Mouse (Mus musculus): ENCODE data around the gene Atp6v0e. TPM values are rescaled to one million over a fixed set of nuclear protein-coding genes. Genes with fewer than 3 reads are reported as not detected.

Atp6v0e gene
- polyA plus RNA-seq, 1 experiment from 2014 or later, result 136 TPM

DNA sequence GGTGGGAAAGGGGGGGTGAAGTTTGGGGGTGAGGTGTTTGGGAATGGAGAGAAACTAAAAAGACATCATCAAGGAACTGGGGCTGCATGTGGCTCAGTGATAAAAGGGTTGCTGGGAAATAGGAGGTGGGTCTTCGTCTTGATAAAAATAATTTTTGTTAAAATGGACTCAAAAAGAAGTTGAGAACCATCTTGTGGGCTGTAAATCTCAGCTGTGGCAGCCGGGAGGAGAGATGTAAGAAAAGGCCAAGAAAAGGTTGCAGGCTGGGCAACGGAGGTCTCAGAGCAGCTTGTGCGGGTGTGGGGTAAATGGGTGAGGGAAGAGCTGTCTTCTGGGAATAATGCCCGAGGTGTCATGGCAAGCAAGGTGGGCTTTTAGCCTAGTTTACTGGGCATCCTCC is 827 bp upstream of the Atp6v0e start:
- no peak for ATAC-seq (ENCODE audit: low read depth)
- Histone ChIP-seq H3K9ac (ENCODE audit: low read depth, low read length) (no peak overlapping the region), H3K4me2 (ENCODE audit: low read depth, low read length) (no peak overlapping the region), H3K4me3 (ENCODE audit: low read depth, low read length) (no peak overlapping the region), H3K4me1 (ENCODE audit: control insufficient read depth, low read depth, low read length) (peaks cover 11% of the 10 kb centered on the region), H3K27me3 (ENCODE audit: control insufficient read depth, insufficient read depth, low read depth, low read length) (no peaks in the 10 kb centered on the region), H3K36me3 (ENCODE audit: control insufficient read depth, insufficient read depth) (no peaks in the 10 kb centered on the region), H3K9me3 (replicated peaks; ENCODE audit: control insufficient read depth, low read length) (no peaks in the 10 kb centered on the region), H3K27ac (ENCODE audit: low read length) (no peak overlapping the region)
- WGBS (ENCODE audit: insufficient replicate concordance), result 52% methylated on average over 5 of the region's 5 CpGs

DNA sequence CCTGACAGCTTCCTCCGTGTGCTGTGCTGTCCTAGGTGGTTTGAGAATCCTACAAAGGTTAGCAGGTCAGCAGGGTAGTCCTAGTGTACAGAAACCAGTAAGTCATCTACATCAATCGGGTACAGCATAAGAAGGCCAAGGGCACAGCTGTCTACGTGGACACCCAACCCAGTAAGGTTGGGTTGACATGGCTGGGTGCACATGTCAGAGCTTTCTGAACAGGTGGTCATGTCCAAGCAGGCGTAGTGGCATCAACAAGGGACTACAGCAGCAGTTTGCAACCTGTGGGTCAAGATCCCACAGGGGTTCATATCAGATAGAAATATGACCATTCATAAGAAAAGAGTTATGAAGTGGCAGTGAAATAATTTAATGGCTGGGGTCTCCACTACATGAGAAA is 2.6 kb downstream of the Atp6v0e start:
- WGBS (ENCODE audit: insufficient replicate concordance), result 64% methylated on average over 4 of the region's 4 CpGs
- H3K4me3 ChIP-seq (ENCODE audit: low read depth, low read length), result no peak overlapping the region
- no peak overlapping the region for H3K27ac ChIP-seq (ENCODE audit: low read length)
- H3K4me1 ChIP-seq (ENCODE audit: control insufficient read depth, low read depth, low read length), result peaks cover 11% of the 10 kb centered on the region
- no peak for ATAC-seq (ENCODE audit: low read depth)
- no peak overlapping the region for H3K4me2 ChIP-seq (ENCODE audit: low read depth, low read length)
- no peaks in the 10 kb centered on the region for H3K9me3 ChIP-seq (replicated peaks; ENCODE audit: control insufficient read depth, low read length)
- no peaks in the 10 kb centered on the region for H3K27me3 ChIP-seq (ENCODE audit: control insufficient read depth, insufficient read depth, low read depth, low read length)
- no peaks in the 10 kb centered on the region for H3K36me3 ChIP-seq (ENCODE audit: control insufficient read depth, insufficient read depth)
- no peak overlapping the region for H3K9ac ChIP-seq (ENCODE audit: low read depth, low read length)

DNA sequence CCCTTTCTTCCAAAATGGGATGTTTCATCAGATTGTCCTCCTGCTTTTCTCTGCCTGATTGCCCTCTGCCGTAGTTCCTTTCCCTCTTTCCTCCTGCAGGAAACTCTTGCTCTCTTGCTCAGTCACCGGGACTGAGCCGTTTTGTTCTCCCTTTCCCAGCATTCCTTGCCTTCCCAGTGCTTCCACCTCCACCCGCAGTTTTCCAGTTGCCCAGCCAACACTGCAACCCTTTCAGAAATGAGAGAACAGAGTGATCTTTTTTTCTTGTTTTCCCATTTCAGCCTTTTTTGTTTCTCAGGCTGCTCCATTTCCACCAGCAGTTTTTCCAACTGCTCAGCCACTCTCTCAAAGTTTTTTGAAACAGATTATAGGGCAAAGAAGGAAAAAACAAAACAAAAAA is 8.2 kb downstream of the Atp6v0e start:
- Histone ChIP-seq H3K9me3 (replicated peaks; ENCODE audit: control insufficient read depth, low read length) (no peaks in the 10 kb centered on the region), H3K27me3 (ENCODE audit: control insufficient read depth, insufficient read depth, low read depth, low read length) (no peaks in the 10 kb centered on the region; the same call in 1 of the 2 replicates), H3K4me1 (ENCODE audit: control insufficient read depth, low read depth, low read length) (peaks cover 3% of the 10 kb centered on the region; the same call in 1 of the 2 replicates), H3K27ac (ENCODE audit: low read length) (no peak overlapping the region), H3K4me3 (ENCODE audit: low read depth, low read length) (no peak overlapping the region), H3K9ac (ENCODE audit: low read depth, low read length) (no peak overlapping the region), H3K4me2 (ENCODE audit: low read depth, low read length) (no peak overlapping the region), H3K36me3 (ENCODE audit: control insufficient read depth, insufficient read depth) (no peaks in the 10 kb centered on the region)
- no peak for ATAC-seq (ENCODE audit: low read depth)
- WGBS (ENCODE audit: insufficient replicate concordance), result 40% methylated on average over 4 of the region's 4 CpGs

DNA sequence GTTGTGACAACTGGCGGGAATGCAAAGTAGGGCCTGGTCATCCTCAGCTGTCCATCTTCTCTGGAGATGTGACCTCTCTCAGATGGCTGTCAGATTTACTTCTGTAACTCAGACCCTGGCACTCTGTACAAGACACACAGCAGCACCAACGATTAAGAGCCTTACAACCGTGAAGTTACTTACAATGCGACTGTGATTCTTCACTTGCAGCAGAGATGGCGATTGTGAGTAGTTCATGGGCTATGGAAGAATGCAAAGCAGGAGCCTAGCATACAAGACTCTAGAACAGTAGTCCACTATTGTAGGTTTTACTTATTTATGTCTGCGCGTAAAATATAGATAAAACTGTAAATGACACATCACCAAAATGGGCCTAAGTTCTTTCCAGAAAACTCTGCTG is 12.8 kb downstream of the Atp6v0e start:
- 0 out of 2 replicates have a peak overlapping the region, but pooled peaks have one; percentile 37 for H3K27ac ChIP-seq (ENCODE audit: low read length)
- H3K9ac ChIP-seq (ENCODE audit: low read depth, low read length), result no peak overlapping the region

DNA sequence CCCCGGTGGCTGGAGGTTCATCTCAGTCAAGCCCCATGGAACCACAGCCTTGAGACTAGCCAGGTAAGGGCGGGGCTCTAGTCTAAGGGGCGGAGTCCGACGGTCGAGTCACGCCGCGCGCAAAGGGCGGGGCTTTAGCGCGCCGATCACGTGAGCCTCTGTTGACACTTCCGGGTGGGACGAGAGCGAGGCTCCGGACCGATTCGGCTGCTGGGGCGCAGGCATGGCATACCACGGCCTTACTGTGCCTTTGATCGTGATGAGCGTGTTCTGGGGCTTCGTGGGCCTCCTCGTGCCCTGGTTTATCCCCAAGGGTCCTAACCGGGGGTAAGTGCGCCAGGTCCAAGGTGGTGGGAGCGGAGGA is 13.2 kb downstream of the Atp6v0e start:
- H3K4me1 ChIP-seq (ENCODE audit: control insufficient read depth, low read depth, low read length), result peaks cover 34% of the 10 kb centered on the region
- ATAC-seq (ENCODE audit: low read depth), result peak; percentile 93
- no peaks in the 10 kb centered on the region for H3K36me3 ChIP-seq (ENCODE audit: control insufficient read depth, insufficient read depth)
- H3K27me3 ChIP-seq (ENCODE audit: control insufficient read depth, insufficient read depth, low read depth, low read length), result no peaks in the 10 kb centered on the region; the same call in 1 of the 2 replicates
- peak overlapping the region; percentile 94 for H3K4me3 ChIP-seq (ENCODE audit: low read depth, low read length)
- no peaks in the 10 kb centered on the region for H3K9me3 ChIP-seq (replicated peaks; ENCODE audit: control insufficient read depth, low read length)
- peak overlapping the region; percentile 96 for H3K27ac ChIP-seq (ENCODE audit: low read length)
- peak overlapping the region; percentile 84 for H3K4me2 ChIP-seq (ENCODE audit: low read depth, low read length)
- WGBS (ENCODE audit: insufficient replicate concordance), result 0% methylated on average over 30 of the region's 30 CpGs
- peak overlapping the region; percentile 89 for H3K9ac ChIP-seq (ENCODE audit: low read depth, low read length)

More for the DNA sequence above, 12.8 kb downstream of the Atp6v0e start:
- Histone ChIP-seq H3K9me3 (replicated peaks; ENCODE audit: control insufficient read depth, low read length) (no peaks in the 10 kb centered on the region), H3K36me3 (ENCODE audit: control insufficient read depth, insufficient read depth) (no peaks in the 10 kb centered on the region), H3K4me2 (ENCODE audit: low read depth, low read length) (peak overlapping the region; percentile 84), H3K4me3 (ENCODE audit: low read depth, low read length) (peak overlapping the region; percentile 94), H3K4me1 (ENCODE audit: control insufficient read depth, low read depth, low read length) (peaks cover 32% of the 10 kb centered on the region), H3K27me3 (ENCODE audit: control insufficient read depth, insufficient read depth, low read depth, low read length) (no peaks in the 10 kb centered on the region; the same call in 1 of the 2 replicates)
- ATAC-seq (ENCODE audit: low read depth), result no peak
- WGBS (ENCODE audit: insufficient replicate concordance), result 18% methylated on average over 7 of the region's 7 CpGs

DNA sequence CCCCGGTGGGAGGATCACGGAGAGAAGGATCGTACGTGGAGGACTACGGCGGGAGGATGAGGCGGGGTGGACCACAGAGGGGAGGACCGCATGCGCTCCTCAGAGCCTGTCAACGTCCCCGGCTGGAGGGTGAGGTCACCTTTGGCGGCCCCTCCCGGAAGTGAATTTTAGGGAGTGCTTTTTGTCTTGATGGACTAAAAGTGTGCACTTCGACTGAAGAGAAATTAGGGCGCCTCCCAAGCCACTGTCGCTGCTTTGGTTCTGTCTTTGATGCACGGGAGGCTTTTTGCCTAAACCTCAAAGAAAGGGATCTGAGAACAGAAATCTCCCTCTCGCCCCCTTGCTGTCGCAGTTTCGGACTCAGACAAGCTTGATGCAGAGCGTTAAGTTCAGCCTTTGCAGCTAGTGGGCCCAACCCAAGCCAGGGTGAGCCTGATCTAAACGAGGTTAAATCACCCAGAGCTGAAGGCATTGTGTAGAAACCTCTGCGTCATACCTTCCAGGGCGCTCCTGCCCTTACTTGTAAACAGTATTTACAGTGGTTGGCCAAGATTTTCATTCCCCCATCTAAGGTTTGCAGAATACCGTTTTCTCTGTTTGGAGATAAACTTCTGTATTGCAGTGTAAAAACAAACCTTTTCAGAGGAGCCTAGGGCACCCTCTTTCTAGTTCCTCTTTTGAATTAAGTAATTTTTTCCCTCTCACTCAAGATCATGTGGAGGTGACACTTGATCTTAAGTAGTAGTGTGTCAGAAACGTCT is 13.8 kb downstream of the Atp6v0e start:
- Histone ChIP-seq H3K9ac (ENCODE audit: low read depth, low read length) (peak overlapping the region; percentile 89), H3K27ac (ENCODE audit: low read length) (peak overlapping the region; percentile 96), H3K4me1 (ENCODE audit: control insufficient read depth, low read depth, low read length) (peaks cover 34% of the 10 kb centered on the region), H3K4me3 (ENCODE audit: low read depth, low read length) (peak overlapping the region; percentile 94), H3K4me2 (ENCODE audit: low read depth, low read length) (peak overlapping the region; percentile 84), H3K27me3 (ENCODE audit: control insufficient read depth, insufficient read depth, low read depth, low read length) (no peaks in the 10 kb centered on the region; the same call in 1 of the 2 replicates), H3K36me3 (ENCODE audit: control insufficient read depth, insufficient read depth) (no peaks in the 10 kb centered on the region), H3K9me3 (replicated peaks; ENCODE audit: control insufficient read depth, low read length) (no peaks in the 10 kb centered on the region)
- under 1% methylated on average over 26 of the region's 26 CpGs for whole genome bisulfite sequencing (ENCODE audit: insufficient replicate concordance)
- ATAC-seq (ENCODE audit: low read depth), result peak; percentile 88

DNA sequence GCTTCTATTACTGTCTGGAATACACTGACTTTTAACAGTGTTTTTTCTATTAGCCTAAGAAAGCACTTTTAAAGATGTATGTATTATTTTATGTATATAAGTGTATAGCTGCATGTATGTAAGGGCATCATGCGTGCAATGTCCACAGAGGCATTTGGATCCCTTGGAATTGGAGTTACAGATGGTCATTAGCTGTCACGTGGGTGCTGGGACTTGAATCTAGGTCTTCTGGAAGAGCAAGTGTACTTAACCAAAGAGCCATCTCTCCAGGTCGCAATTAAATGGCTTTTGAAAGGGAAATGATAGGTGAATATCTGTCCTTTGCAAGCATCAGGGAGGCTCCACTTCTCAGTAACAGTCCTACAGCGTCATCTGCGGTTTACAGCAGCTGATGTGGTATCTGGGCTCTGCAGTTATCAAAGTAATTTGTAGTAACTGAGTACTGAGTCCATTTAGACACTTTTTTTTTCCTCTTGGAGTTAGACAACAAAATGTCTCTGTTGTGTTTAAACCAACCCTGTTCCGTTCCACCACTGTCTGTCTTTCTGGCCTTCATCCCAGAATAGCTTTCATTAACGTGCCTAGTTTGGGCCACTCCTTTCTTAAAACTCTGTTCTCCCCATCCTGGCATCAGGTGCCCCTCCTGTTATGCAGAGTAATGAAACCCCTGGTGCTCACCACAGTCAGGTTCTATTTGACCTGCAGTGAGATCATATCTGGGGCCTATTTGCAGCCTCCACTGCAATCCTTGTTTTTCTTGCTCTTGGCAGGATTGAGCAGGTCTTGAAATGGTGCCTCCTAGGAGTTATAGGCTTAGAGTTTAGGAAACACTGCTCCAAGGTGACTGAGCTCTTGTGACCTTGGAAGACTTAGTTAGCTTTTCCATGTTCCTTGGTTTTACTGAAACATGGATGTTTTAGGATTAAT is 14.9 kb downstream of the Atp6v0e start:
- peak overlapping the region; percentile 84 for H3K4me2 ChIP-seq (ENCODE audit: low read depth, low read length)
- H3K36me3 ChIP-seq (ENCODE audit: control insufficient read depth, insufficient read depth), result 0 out of 2 replicates have a peak, but pooled peaks cover under 1% of the 10 kb centered on the region
- H3K4me3 ChIP-seq (ENCODE audit: low read depth, low read length), result peak overlapping the region; percentile 94
- peak overlapping the region; percentile 26 for H3K9ac ChIP-seq (ENCODE audit: low read depth, low read length)
- no peaks in the 10 kb centered on the region; the same call in 1 of the 2 replicates for H3K27me3 ChIP-seq (ENCODE audit: control insufficient read depth, insufficient read depth, low read depth, low read length)
- no peak for ATAC-seq (ENCODE audit: low read depth)
- 44% methylated on average over 7 of the region's 7 CpGs for WGBS (ENCODE audit: insufficient replicate concordance)
- peak overlapping the region; percentile 96; the same call in 1 of the 2 replicates for H3K27ac ChIP-seq (ENCODE audit: low read length)
- H3K9me3 ChIP-seq (replicated peaks; ENCODE audit: control insufficient read depth, low read length), result no peaks in the 10 kb centered on the region
- peaks cover 34% of the 10 kb centered on the region for H3K4me1 ChIP-seq (ENCODE audit: control insufficient read depth, low read depth, low read length)

DNA sequence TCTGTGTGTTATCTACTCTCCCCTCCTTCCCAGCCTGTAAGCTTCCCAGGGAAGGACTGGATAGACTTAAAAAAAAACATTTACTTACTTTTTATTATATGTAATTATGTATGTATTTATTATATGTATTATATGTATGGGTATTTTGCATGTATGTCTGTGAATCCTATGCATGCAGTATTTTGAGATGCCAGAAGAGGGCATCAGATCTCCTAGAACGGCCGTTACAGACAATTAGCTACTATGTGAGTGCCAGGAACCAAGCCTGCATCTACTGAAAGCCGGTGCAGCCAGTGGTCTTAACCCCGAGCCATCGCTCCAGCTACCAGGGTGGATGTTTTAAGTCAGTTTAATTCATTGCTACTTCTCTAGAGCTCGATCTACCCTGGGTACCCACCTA is 18.2 kb downstream of the Atp6v0e start:
- H3K27me3 ChIP-seq (ENCODE audit: control insufficient read depth, insufficient read depth, low read depth, low read length), result no peaks in the 10 kb centered on the region
- H3K4me1 ChIP-seq (ENCODE audit: control insufficient read depth, low read depth, low read length), result peaks cover 30% of the 10 kb centered on the region
- WGBS (ENCODE audit: insufficient replicate concordance), result 87% methylated on average over 6 of the region's 6 CpGs
- no peak overlapping the region for H3K4me2 ChIP-seq (ENCODE audit: low read depth, low read length)
- no peak overlapping the region for H3K27ac ChIP-seq (ENCODE audit: low read length)
- H3K9me3 ChIP-seq (replicated peaks; ENCODE audit: control insufficient read depth, low read length), result no peaks in the 10 kb centered on the region
- no peak overlapping the region for H3K4me3 ChIP-seq (ENCODE audit: low read depth, low read length)
- no peak for ATAC-seq (ENCODE audit: low read depth)
- peaks cover 6% of the 10 kb centered on the region; the same call in 1 of the 2 replicates for H3K36me3 ChIP-seq (ENCODE audit: control insufficient read depth, insufficient read depth)
- no peak overlapping the region for H3K9ac ChIP-seq (ENCODE audit: low read depth, low read length)

All from liver, embryonic 16.5 days (tissue).